Mouse (Mus musculus): ENCODE data around the gene Slc10a1. TPM values are rescaled to one million over a fixed set of nuclear protein-coding genes. Genes with fewer than 3 reads are reported as not detected.

The Slc10a1 gene
- total RNA-seq (2021), result not detected
- long read RNA-seq, experiment 1, result 0 reads
- long read RNA-seq, experiment 2, result 0 reads

- intact Hi-C loops (cut with DNase I), result no loop called here
- no peak within 1 kb of the TSS for H3K4me3 ChIP-seq
- no peak within 1 kb of the TSS for H3K27ac ChIP-seq
- DNase-seq, result no peak
- TF ChIP-seq CTCF (IDR thresholded peaks at IDR 0.05), result no peak
Measured at GRCm38 (mm10) chr12:80968605-80969004, at the start of gene Slc10a1. Gene Slc10a1, minus strand, starts transcription at chr12:80968705.

GRCm38 (mm10) chr12:81017624-81018023, 49.1 kb upstream of the Slc10a1 start:
- DNase-seq, result no peak
- no peak for TF ChIP-seq CTCF (IDR thresholded peaks at IDR 0.05)
- H3K27ac ChIP-seq, result no peak overlapping the region
- intact Hi-C loops (cut with DNase I), result no loop called here
- H3K4me3 ChIP-seq, result no peak overlapping the region

- DNase-seq, result no peak
- intact Hi-C loops (cut with DNase I), result no loop called here
- Histone ChIP-seq H3K4me3 (no peak overlapping the region), H3K27ac (no peak overlapping the region)
- TF ChIP-seq CTCF (IDR thresholded peaks at IDR 0.05), result no peak
Measured at GRCm38 (mm10) chr12:81013496-81013895, 45.0 kb upstream of the Slc10a1 start.

GRCm38 (mm10) chr12:81011994-81012393, 43.5 kb upstream of the Slc10a1 start:
- no peak overlapping the region for H3K27ac ChIP-seq
- no peak for DNase-seq
- intact Hi-C loops (cut with DNase I), result no loop called here
- no peak for TF ChIP-seq CTCF (IDR thresholded peaks at IDR 0.05)
- H3K4me3 ChIP-seq, result no peak overlapping the region

GRCm38 (mm10) chr12:81009813-81010212, 41.3 kb upstream of the Slc10a1 start:
- Histone ChIP-seq H3K27ac (no peak overlapping the region), H3K4me3 (no peak overlapping the region)
- intact Hi-C loops (cut with DNase I), result no loop called here
- TF ChIP-seq CTCF (IDR thresholded peaks at IDR 0.05), result no peak
- DNase-seq, result no peak

GRCm38 (mm10) chr12:81002841-81003635, 34.5 kb upstream of the Slc10a1 start:
- TF ChIP-seq CTCF (IDR thresholded peaks at IDR 0.05), result no peak
- intact Hi-C loops (cut with DNase I), result no loop called here
- no peak overlapping the region for H3K27ac ChIP-seq
- no peak for DNase-seq
- no peak overlapping the region for H3K4me3 ChIP-seq

- TF ChIP-seq CTCF (IDR thresholded peaks at IDR 0.05), result no peak
- no peak overlapping the region for H3K27ac ChIP-seq
- intact Hi-C loops (cut with DNase I), result no loop called here
Measured at GRCm38 (mm10) chr12:81000924-81001323, 32.4 kb upstream of the Slc10a1 start.

GRCm38 (mm10) chr12:80998528-80999221, 30.2 kb upstream of the Slc10a1 start:
- Histone ChIP-seq H3K27ac (no peak overlapping the region), H3K4me3 (no peak overlapping the region)
- TF ChIP-seq CTCF (IDR thresholded peaks at IDR 0.05), result no peak
- no peak for DNase-seq
- intact Hi-C loops (cut with DNase I), result no loop called here

More at GRCm38 (mm10) chr12:81000924-81001323, 32.4 kb upstream of the Slc10a1 start:
- H3K4me3 ChIP-seq, result no peak overlapping the region
- no peak for DNase-seq

- no peak overlapping the region for H3K4me3 ChIP-seq
- H3K27ac ChIP-seq, result no peak overlapping the region
- intact Hi-C loops (cut with DNase I), result no loop called here
- no peak for DNase-seq
- no peak for TF ChIP-seq CTCF (IDR thresholded peaks at IDR 0.05)
Measured at GRCm38 (mm10) chr12:80997652-80998051, 29.1 kb upstream of the Slc10a1 start.

GRCm38 (mm10) chr12:80995326-80995725, 26.8 kb upstream of the Slc10a1 start:
- intact Hi-C loops (cut with DNase I), result no loop called here
- no peak overlapping the region for H3K27ac ChIP-seq
- H3K4me3 ChIP-seq, result no peak overlapping the region
- no peak for DNase-seq
- TF ChIP-seq CTCF (IDR thresholded peaks at IDR 0.05), result no peak

GRCm38 (mm10) chr12:80993773-80994172, 25.3 kb upstream of the Slc10a1 start:
- no peak for TF ChIP-seq CTCF (IDR thresholded peaks at IDR 0.05)
- no peak overlapping the region for H3K27ac ChIP-seq
- no peak for DNase-seq
- intact Hi-C loops (cut with DNase I), result no loop called here
- no peak overlapping the region for H3K4me3 ChIP-seq

GRCm38 (mm10) chr12:80992540-80993122, 24.1 kb upstream of the Slc10a1 start:
- Histone ChIP-seq H3K4me3 (no peak overlapping the region), H3K27ac (no peak overlapping the region)
- no peak for TF ChIP-seq CTCF (IDR thresholded peaks at IDR 0.05)
- intact Hi-C loops (cut with DNase I), result no loop called here
- DNase-seq, result no peak

GRCm38 (mm10) chr12:80991806-80992205, 23.3 kb upstream of the Slc10a1 start:
- TF ChIP-seq CTCF (IDR thresholded peaks at IDR 0.05), result no peak
- intact Hi-C loops (cut with DNase I), result no loop called here
- Histone ChIP-seq H3K4me3 (no peak overlapping the region), H3K27ac (no peak overlapping the region)
- DNase-seq, result no peak
